Mouse (Mus musculus): ENCODE results near the gene Tmem91.
A peak's percentile ranks its signal among the peaks of the same experiment; 100 is the strongest.

Tmem91 gene

GRCm38 (mm10) chr7:25694104-25694503 lies 19.1 kb upstream of the Tmem91 start:
- no peak for DNase-seq

GRCm38 (mm10) chr7:25690051-25690450 lies 15.1 kb upstream of the Tmem91 start:
- no peak for DNase-seq

- DNase-seq: no peak
These were observed 14.6 kb upstream of the Tmem91 start for GRCm38 (mm10) chr7:25689603-25690021.

- peak; percentile 85 for DNase-seq
These were observed 14.0 kb upstream of the Tmem91 start for GRCm38 (mm10) chr7:25688810-25689586.

- DNase-seq: peak; percentile 54 to 79
These were observed 12.9 kb upstream of the Tmem91 start for GRCm38 (mm10) chr7:25687811-25688401.

GRCm38 (mm10) chr7:25686680-25687531 lies 11.9 kb upstream of the Tmem91 start, which contains the start of gene Tgfb1:
Tgfb1 (plus strand) TSS chr7:25687002.
- DNase-seq: peak; percentile 77 to 88

- no peak for DNase-seq
These were observed 11.0 kb upstream of the Tmem91 start for GRCm38 (mm10) chr7:25685926-25686470.

- DNase-seq: no peak
These were observed 9.7 kb upstream of the Tmem91 start for GRCm38 (mm10) chr7:25684659-25685058.

- peak in 1 of 2 experiments; percentile 52 for DNase-seq
These were observed 8.7 kb upstream of the Tmem91 start for GRCm38 (mm10) chr7:25683474-25684180.

GRCm38 (mm10) chr7:25681341-25682231 lies 6.6 kb upstream of the Tmem91 start:
- no peak for DNase-seq

GRCm38 (mm10) chr7:25680514-25681258 lies 5.7 kb upstream of the Tmem91 start, which contains the start of gene B9d2:
B9d2 (plus strand) TSS chr7:25680780.
- DNase-seq: peak; percentile 97 to 98

GRCm38 (mm10) chr7:25679971-25680370 lies 5.0 kb upstream of the Tmem91 start:
- peak in 1 of 2 experiments; percentile 46 for DNase-seq

- no peak for DNase-seq
These were observed 2.0 kb upstream of the Tmem91 start for GRCm38 (mm10) chr7:25677013-25677412.

GRCm38 (mm10) chr7:25676085-25676781 lies 1.3 kb upstream of the Tmem91 start:
- peak; percentile 94 to 95 for DNase-seq

GRCm38 (mm10) chr7:25675405-25675804 lies 439 bp upstream of the Tmem91 start:
- DNase-seq: no peak

GRCm38 (mm10) chr7:25674297-25674696 lies 669 bp downstream of the Tmem91 start:
- no peak for DNase-seq

- DNase-seq: no peak
These were observed 2.5 kb downstream of the Tmem91 start for GRCm38 (mm10) chr7:25672442-25672841.

- no peak for DNase-seq
These were observed 3.3 kb downstream of the Tmem91 start for GRCm38 (mm10) chr7:25671686-25672085.

- DNase-seq: no peak
These were observed 4.9 kb downstream of the Tmem91 start for GRCm38 (mm10) chr7:25670096-25670495.

GRCm38 (mm10) chr7:25669631-25670030 lies 5.3 kb downstream of the Tmem91 start:
- no peak for DNase-seq
